Mouse (Mus musculus) C2C12 (cell line): Measurements from ENCODE around the gene Casp14.

ENCODE experiments used
- CEBPB ChIP-seq: IDR thresholded peaks from one replicate; pipeline ENCODE4 v1.6.1; 2011; ENCODE audit warnings: low read depth, mild to moderate bottlenecking, control low read depth, moderate library complexity
- CTCF ChIP-seq: IDR thresholded peaks from one replicate; pipeline ENCODE4 v1.5.1; 2011; ENCODE audit not compliant: control insufficient read depth, insufficient read depth, insufficient read length
- FOSL1 ChIP-seq: IDR thresholded peaks from one replicate; pipeline ENCODE4 v1.8.0; 2011; ENCODE audit warnings: mild to moderate bottlenecking, low read length; ENCODE audit not compliant: poor library complexity, insufficient read depth, severe bottlenecking
- MAX ChIP-seq: IDR thresholded peaks from one replicate; pipeline ENCODE4 v1.6.1; 2011; ENCODE audit warnings: mild to moderate bottlenecking, control low read depth
- USF1 ChIP-seq: IDR thresholded peaks from one replicate; pipeline ENCODE4 v1.6.1; 2011; ENCODE audit warnings: low read depth, mild to moderate bottlenecking, control low read depth, moderate library complexity

DNA sequence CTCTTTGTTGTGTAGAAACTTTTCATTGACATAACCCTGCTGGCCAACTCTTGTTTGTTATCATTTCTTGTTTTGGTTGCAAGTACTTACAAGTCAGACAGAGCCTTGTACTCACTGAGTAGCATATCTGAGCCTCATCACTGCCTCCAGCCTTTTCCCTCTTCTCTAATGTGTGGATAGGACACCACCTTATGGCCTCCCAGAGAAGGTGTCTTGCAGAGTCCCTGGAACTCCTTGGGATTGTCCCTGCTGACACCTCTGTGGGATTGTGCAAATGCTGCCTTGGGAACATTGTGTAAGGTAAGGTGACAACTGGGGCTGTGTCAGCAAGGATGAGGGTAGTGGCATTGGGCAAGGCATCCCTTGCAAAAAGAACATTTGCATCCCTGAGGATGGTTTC lies 25.6 kb upstream of the Casp14 start:
- TF ChIP-seq CTCF (no peak), USF1 (no peak), CEBPB (no peak), FOSL1 (no peak), MAX (no peak)
